8 mouse cellular contexts compared by ENCODE assay signal in the genomic region with DNA sequence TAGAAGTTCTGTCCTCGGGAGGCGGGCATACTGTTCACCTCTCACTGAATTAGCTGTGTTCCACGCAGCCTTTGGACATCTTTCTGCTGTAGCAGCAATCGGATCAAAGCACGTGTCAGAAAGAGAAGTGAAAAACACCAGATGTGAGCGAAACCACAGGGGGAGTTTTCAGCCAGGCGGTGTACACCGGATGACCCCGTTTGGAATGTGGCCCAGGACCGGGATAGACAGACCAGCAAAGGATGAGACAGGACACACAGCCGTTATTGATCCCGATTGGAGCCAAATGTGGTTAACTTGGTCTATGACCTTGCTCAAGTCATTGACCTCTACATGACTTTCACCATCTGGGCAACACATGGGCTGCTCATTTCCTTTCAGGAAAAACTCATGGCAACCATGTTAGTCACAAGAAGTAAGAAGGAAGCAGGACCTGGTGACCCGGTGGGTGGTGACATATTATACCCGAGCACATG. TPM values are rescaled to one million over a fixed set of nuclear protein-coding genes. Genes with fewer than 3 reads are reported as not detected.
DNase-seq lines count a peak whose midpoint lies in the region; ATAC-seq and TF ChIP-seq lines count a peak whose summit lies in the region.

No protein-coding gene starts in this region.

- H3K36me3 ChIP-seq in kidney, embryonic 15.5 days = no peaks in the 10 kb centered on the region
- H3K36me3 ChIP-seq in kidney, postnatal 0 days (ENCODE audit: insufficient read depth, low read length) = no peaks in the 10 kb centered on the region
- H3K36me3 ChIP-seq in forebrain, embryonic 13.5 days (ENCODE audit: poor library complexity, severe bottlenecking) = no peaks in the 10 kb centered on the region

- H3K27me3 ChIP-seq in kidney, embryonic 15.5 days = no peaks in the 10 kb centered on the region
- H3K27me3 ChIP-seq in kidney, postnatal 0 days (ENCODE audit: insufficient read depth, low read length) = no peaks in the 10 kb centered on the region
- no peaks in the 10 kb centered on the region for H3K27me3 ChIP-seq in forebrain, embryonic 13.5 days

- DNase-seq in kidney, adult 11 months = peak; percentile 16
- DNase-seq in NIH3T3 (ENCODE audit: low read depth) = peak; percentile 67
- peak; percentile 46 for DNase-seq in gastrocnemius, adult 18-20 months (ENCODE audit: low spot score)
- DNase-seq in kidney, postnatal 0 days (ENCODE audit: low spot score) = peak; percentile 61

- TF ChIP-seq CTCF in kidney, postnatal 0 days (IDR thresholded peaks at IDR 0.05; ENCODE audit: low read depth) = no peak

- H3K4me3 ChIP-seq in kidney, embryonic 15.5 days (replicated peaks) = no peak overlapping the region
- no peak overlapping the region for H3K4me3 ChIP-seq in kidney, postnatal 0 days (replicated peaks; ENCODE audit: low read depth, low read length)
- H3K4me3 ChIP-seq in forebrain, embryonic 13.5 days = no peak overlapping the region

- ATAC-seq in kidney, embryonic 15.5 days (replicated peaks; ENCODE audit: low FRiP score) = no peak
- peak; percentile 39; the same call in 1 of the 2 replicates for ATAC-seq in kidney, postnatal 0 days (replicated peaks; ENCODE audit: low FRiP score, low read depth)
- ATAC-seq in neutrophil, adult 5-6 weeks (ENCODE audit: extremely low read depth, insufficient number of reproducible peaks, low FRiP score, poor library complexity, severe bottlenecking) = peak; percentile 72
- ATAC-seq in erythroblast, adult 5-6 weeks (replicated peaks; ENCODE audit: low FRiP score, poor library complexity, severe bottlenecking) = no peak
- ATAC-seq in forebrain, embryonic 13.5 days = no peak

- H3K9ac ChIP-seq in kidney, embryonic 15.5 days = no peak overlapping the region
- H3K9ac ChIP-seq in kidney, postnatal 0 days (ENCODE audit: low read depth, low read length) = no peak overlapping the region
- no peak overlapping the region for H3K9ac ChIP-seq in forebrain, embryonic 13.5 days

- no peak overlapping the region for H3K4me2 ChIP-seq in kidney, embryonic 15.5 days
- no peak overlapping the region for H3K4me2 ChIP-seq in kidney, postnatal 0 days (ENCODE audit: low read length)
- no peak overlapping the region for H3K4me2 ChIP-seq in forebrain, embryonic 13.5 days

- peaks cover 23% of the 10 kb centered on the region for H3K4me1 ChIP-seq in kidney, embryonic 15.5 days
- no peaks in the 10 kb centered on the region for H3K4me1 ChIP-seq in kidney, postnatal 0 days (replicated peaks; ENCODE audit: insufficient read depth, low read length)
- H3K4me1 ChIP-seq in forebrain, embryonic 13.5 days = 0 out of 2 replicates have a peak, but pooled peaks cover 10% of the 10 kb centered on the region

- no peak overlapping the region for H3K27ac ChIP-seq in kidney, embryonic 15.5 days
- no peak overlapping the region for H3K27ac ChIP-seq in kidney, postnatal 0 days
- H3K27ac ChIP-seq in forebrain, embryonic 13.5 days = no peak overlapping the region

- 53% methylated on average over 14 of the region's 14 CpGs for WGBS in kidney, embryonic 15.5 days
- 50% methylated on average over 14 of the region's 14 CpGs for WGBS in kidney, postnatal 0 days
- WGBS in forebrain, embryonic 13.5 days = 91% methylated on average over 14 of the region's 14 CpGs

- no peaks in the 10 kb centered on the region for H3K9me3 ChIP-seq in kidney, embryonic 15.5 days (replicated peaks)
- no peaks in the 10 kb centered on the region for H3K9me3 ChIP-seq in kidney, postnatal 0 days (replicated peaks; ENCODE audit: low read length)
- no peaks in the 10 kb centered on the region for H3K9me3 ChIP-seq in forebrain, embryonic 13.5 days (replicated peaks)

RNA-seq across cellular contexts. Expression of a gene that starts 48.4 kb away (rescaled TPM):
- 33.1 and 33.8 TPM in 2 replicates for polyA plus RNA-seq in kidney, embryonic 15.5 days (2015; fragmentation: Nextera tagmentation; extraction: Ambion mirVana)
- total RNA-seq in gastrocnemius, adult 18-20 months (2021) = 1 to 10 TPM; 6.6 to 8.3 TPM
- 25.2 and 26.0 TPM in 2 replicates for polyA plus RNA-seq in kidney, postnatal 0 days (2015; fragmentation: Nextera tagmentation; extraction: Ambion mirVana)
- 219 and 232 TPM in 2 replicates for total RNA-seq in neutrophil, adult 5-6 weeks (2017)
- total RNA-seq in erythroblast, adult 5-6 weeks (2015; ENCODE audit: low replicate concordance) = 11.1 and 14.4 TPM in 2 replicates
- total RNA-seq in erythroblast, adult 5-6 weeks (2017; ENCODE audit: low replicate concordance) = 11.2 and 11.5 TPM in 2 replicates
- polyA plus RNA-seq in forebrain, embryonic 13.5 days (2015; fragmentation: Nextera tagmentation; extraction: Ambion mirVana) = 18.6 and 19.9 TPM in 2 replicates

Comparison
In these comparisons a context has a peak if more than half of its experiments do, and no peak if none do; other contexts are left out.
1. ATAC-seq: peak in kidney, postnatal 0 days (single experiment) and neutrophil, adult 5-6 weeks (single experiment); none in kidney, embryonic 15.5 days (single experiment), erythroblast, adult 5-6 weeks (single experiment) and forebrain, embryonic 13.5 days (single experiment).
2. DNase-seq: peak in every context shown above with its lines; median percentile 67 in NIH3T3; 61 in kidney, postnatal 0 days; 46 in gastrocnemius, adult 18-20 months; 16 in kidney, adult 11 months.
3. RNA of a gene that starts 48.4 kb away (total RNA-seq): 219 to 232 TPM in neutrophil, adult 5-6 weeks; 11.1 to 14.4 TPM in erythroblast, adult 5-6 weeks and 6.6 to 8.3 TPM in gastrocnemius, adult 18-20 months; every median in the first group is over 10 times any median in the second.